Mouse (Mus musculus): ENCODE measurements at regions not wholly inside any gene's neighbourhood (a gene's known extent, or its start where the extent isn't known, plus 50 kb on each side); places are given as distances from the start of the nearest gene placed in this dataset.

- Histone ChIP-seq H3K27ac (ENCODE audit: low read depth, low read length) (no peak overlapping the region), H3K36me3 (ENCODE audit: control insufficient read depth, insufficient read depth, low read length) (no peaks in the 10 kb centered on the region), H3K27me3 (ENCODE audit: control insufficient read depth, insufficient read depth, low read length) (no peaks in the 10 kb centered on the region), H3K9me3 (ENCODE audit: control insufficient read depth, low read length) (no peaks in the 10 kb centered on the region), H3K4me1 (ENCODE audit: control insufficient read depth, insufficient read depth, low read length) (no peaks in the 10 kb centered on the region), H3K4me2 (no peak overlapping the region), H3K9ac (ENCODE audit: low read length) (no peak overlapping the region), H3K4me3 (ENCODE audit: low read depth, low read length) (no peak overlapping the region)
- 53% methylated on average over 2 of the region's 2 CpGs for WGBS
- DNase-seq (ENCODE audit: low spot score, missing footprints): no peak
- no peak for ATAC-seq (ENCODE audit: low FRiP score)
Measured at GRCm38 (mm10) chr5:133505661-133506060, 593.9 kb upstream of the Castor2 start.

- no peak overlapping the region for H3K27ac ChIP-seq (ENCODE audit: low read depth, low read length)
- H3K27me3 ChIP-seq (ENCODE audit: control insufficient read depth, insufficient read depth, low read length): no peaks in the 10 kb centered on the region
- H3K9ac ChIP-seq (ENCODE audit: low read length): no peak overlapping the region
- H3K9me3 ChIP-seq (ENCODE audit: control insufficient read depth, low read length): no peaks in the 10 kb centered on the region; the same call in 1 of the 2 replicates
- H3K4me3 ChIP-seq (ENCODE audit: low read depth, low read length): no peak overlapping the region
- H3K36me3 ChIP-seq (ENCODE audit: control insufficient read depth, insufficient read depth, low read length): no peaks in the 10 kb centered on the region
- no peaks in the 10 kb centered on the region for H3K4me1 ChIP-seq (ENCODE audit: control insufficient read depth, insufficient read depth, low read length)
- WGBS: 69% methylated on average over 5 of the region's 5 CpGs
- DNase-seq (ENCODE audit: low spot score, missing footprints): no peak
- H3K4me2 ChIP-seq: no peak overlapping the region
- ATAC-seq (ENCODE audit: low FRiP score): no peak
Measured at GRCm38 (mm10) chr5:133487806-133488290, 611.7 kb upstream of the Castor2 start.

GRCm38 (mm10) chr5:133482291-133483086 is 617.0 kb upstream of the Castor2 start:
- H3K9ac ChIP-seq (ENCODE audit: low read length): no peak overlapping the region
- WGBS: 55% methylated on average over 14 of the region's 14 CpGs
- H3K4me2 ChIP-seq: no peak overlapping the region
- ATAC-seq (ENCODE audit: low FRiP score): no peak
- H3K27ac ChIP-seq (ENCODE audit: low read depth, low read length): no peak overlapping the region
- no peaks in the 10 kb centered on the region for H3K36me3 ChIP-seq (ENCODE audit: control insufficient read depth, insufficient read depth, low read length)
- peak; percentile 84 for DNase-seq (ENCODE audit: low spot score, missing footprints)
- no peaks in the 10 kb centered on the region; the same call in 1 of the 2 replicates for H3K9me3 ChIP-seq (ENCODE audit: control insufficient read depth, low read length)
- H3K4me1 ChIP-seq (ENCODE audit: control insufficient read depth, insufficient read depth, low read length): no peaks in the 10 kb centered on the region
- H3K4me3 ChIP-seq (ENCODE audit: low read depth, low read length): no peak overlapping the region
- no peaks in the 10 kb centered on the region for H3K27me3 ChIP-seq (ENCODE audit: control insufficient read depth, insufficient read depth, low read length)

- no peaks in the 10 kb centered on the region for H3K36me3 ChIP-seq (ENCODE audit: control insufficient read depth, insufficient read depth, low read length)
- H3K4me2 ChIP-seq: no peak overlapping the region
- no peak overlapping the region for H3K9ac ChIP-seq (ENCODE audit: low read length)
- ATAC-seq (ENCODE audit: low FRiP score): no peak
- no peak overlapping the region for H3K27ac ChIP-seq (ENCODE audit: low read depth, low read length)
- no peaks in the 10 kb centered on the region for H3K4me1 ChIP-seq (ENCODE audit: control insufficient read depth, insufficient read depth, low read length)
- no peak for DNase-seq (ENCODE audit: low spot score, missing footprints)
- H3K4me3 ChIP-seq (ENCODE audit: low read depth, low read length): no peak overlapping the region
- H3K9me3 ChIP-seq (ENCODE audit: control insufficient read depth, low read length): no peaks in the 10 kb centered on the region
- H3K27me3 ChIP-seq (ENCODE audit: control insufficient read depth, insufficient read depth, low read length): no peaks in the 10 kb centered on the region
- WGBS: 91% methylated on average over 6 of the region's 6 CpGs
Measured at GRCm38 (mm10) chr5:133479205-133479604, 620.3 kb upstream of the Castor2 start.

- no peaks in the 10 kb centered on the region for H3K9me3 ChIP-seq (ENCODE audit: control insufficient read depth, low read length)
- ATAC-seq (ENCODE audit: low FRiP score) (no peak), DNase-seq (ENCODE audit: low spot score, missing footprints) (no peak)
- H3K27ac ChIP-seq (ENCODE audit: low read depth, low read length): no peak overlapping the region
- 52% methylated on average over 7 of the region's 7 CpGs for WGBS
- H3K4me1 ChIP-seq (ENCODE audit: control insufficient read depth, insufficient read depth, low read length): no peaks in the 10 kb centered on the region
- no peak overlapping the region for H3K4me3 ChIP-seq (ENCODE audit: low read depth, low read length)
- H3K36me3 ChIP-seq (ENCODE audit: control insufficient read depth, insufficient read depth, low read length): no peaks in the 10 kb centered on the region
- H3K4me2 ChIP-seq: no peak overlapping the region
- no peaks in the 10 kb centered on the region for H3K27me3 ChIP-seq (ENCODE audit: control insufficient read depth, insufficient read depth, low read length)
- no peak overlapping the region; the same call in 1 of the 2 replicates for H3K9ac ChIP-seq (ENCODE audit: low read length)
Measured at GRCm38 (mm10) chr5:133453349-133454049, 646.0 kb upstream of the Castor2 start.

GRCm38 (mm10) chr5:133449926-133450325 is 649.6 kb upstream of the Castor2 start:
- DNase-seq (ENCODE audit: low spot score, missing footprints): no peak
- Histone ChIP-seq H3K36me3 (ENCODE audit: control insufficient read depth, insufficient read depth, low read length) (no peaks in the 10 kb centered on the region), H3K9ac (ENCODE audit: low read length) (no peak overlapping the region), H3K4me1 (ENCODE audit: control insufficient read depth, insufficient read depth, low read length) (no peaks in the 10 kb centered on the region), H3K9me3 (ENCODE audit: control insufficient read depth, low read length) (no peaks in the 10 kb centered on the region), H3K4me2 (no peak overlapping the region), H3K27me3 (ENCODE audit: control insufficient read depth, insufficient read depth, low read length) (no peaks in the 10 kb centered on the region), H3K4me3 (ENCODE audit: low read depth, low read length) (no peak overlapping the region), H3K27ac (ENCODE audit: low read depth, low read length) (no peak overlapping the region)
- 87% methylated on average over 3 of the region's 3 CpGs for WGBS
- ATAC-seq (ENCODE audit: low FRiP score): no peak

GRCm38 (mm10) chr5:133400826-133401225 is 698.7 kb upstream of the Castor2 start:
- Histone ChIP-seq H3K4me1 (ENCODE audit: control insufficient read depth, insufficient read depth, low read length) (no peaks in the 10 kb centered on the region), H3K27me3 (ENCODE audit: control insufficient read depth, insufficient read depth, low read length) (no peaks in the 10 kb centered on the region), H3K36me3 (ENCODE audit: control insufficient read depth, insufficient read depth, low read length) (no peaks in the 10 kb centered on the region), H3K9me3 (ENCODE audit: control insufficient read depth, low read length) (no peaks in the 10 kb centered on the region), H3K9ac (ENCODE audit: low read length) (no peak overlapping the region), H3K4me2 (no peak overlapping the region), H3K4me3 (ENCODE audit: low read depth, low read length) (no peak overlapping the region), H3K27ac (ENCODE audit: low read depth, low read length) (no peak overlapping the region)
- no peak for DNase-seq (ENCODE audit: low spot score, missing footprints)
- ATAC-seq (ENCODE audit: low FRiP score): no peak
- WGBS: 73% methylated on average over 1 of the region's 1 CpGs

- no peaks in the 10 kb centered on the region; the same call in 1 of the 2 replicates for H3K9me3 ChIP-seq (ENCODE audit: control insufficient read depth, low read length)
- no peak overlapping the region for H3K4me3 ChIP-seq (ENCODE audit: low read depth, low read length)
- no peaks in the 10 kb centered on the region for H3K27me3 ChIP-seq (ENCODE audit: control insufficient read depth, insufficient read depth, low read length)
- H3K4me1 ChIP-seq (ENCODE audit: control insufficient read depth, insufficient read depth, low read length): peaks cover 7% of the 10 kb centered on the region
- no peak overlapping the region for H3K9ac ChIP-seq (ENCODE audit: low read length)
- 83% methylated on average over 4 of the region's 4 CpGs for WGBS
- DNase-seq (ENCODE audit: low spot score, missing footprints) (no peak), ATAC-seq (ENCODE audit: low FRiP score) (no peak)
- no peak overlapping the region for H3K27ac ChIP-seq (ENCODE audit: low read depth, low read length)
- no peaks in the 10 kb centered on the region for H3K36me3 ChIP-seq (ENCODE audit: control insufficient read depth, insufficient read depth, low read length)
- H3K4me2 ChIP-seq: no peak overlapping the region
Measured at GRCm38 (mm10) chr5:133389896-133390295, 709.6 kb upstream of the Castor2 start.
